Mouse (Mus musculus) adrenal gland, adult 2 months (tissue): ENCODE results near the gene Klhl21. TPM values are rescaled to one million over a fixed set of nuclear protein-coding genes. Genes with fewer than 3 reads are reported as not detected.

Experiments used
- polyA plus RNA-seq: library from polyadenylated mRNA; depleted of rRNA; stranded (reverse); fragments of >200 nt; gene quantifications from 2 replicates; pipeline ENCODE4 v1.2.3, GENCODE M21; 2012; rRNA removed
- total RNA-seq, 2 experiments: library from RNA; stranded (reverse); gene quantifications; 2 replicates each; pipeline ENCODE4 v1.2.3; 2021

The Klhl21 gene
- total and polyA plus RNA-seq, 3 experiments = 17.8 to 70.8 (median 23.7) TPM

Other genes with a start within 250 kb of the Klhl21 start
- gene Camta1, start 146.9 kb upstream of the Klhl21 start, total RNA-seq = 10 to 100 TPM; 24.0 to 35.0 TPM
- 7.3 and 8.5 TPM in 2 replicates for gene Camta1, start 146.9 kb upstream of the Klhl21 start, polyA plus RNA-seq
- gene Dnajc11, start 75.1 kb upstream of the Klhl21 start, total RNA-seq = 100 to 1,000 TPM in 1 of 2 experiments, 10 to 100 TPM in 1; 97.7 to 103 TPM
- 84.5 and 107 TPM in 2 replicates for gene Dnajc11, start 75.1 kb upstream of the Klhl21 start, polyA plus RNA-seq
- 10 to 100 TPM; 13.8 to 24.1 TPM for gene Thap3, start 19.8 kb upstream of the Klhl21 start, total RNA-seq
- 64.6 and 88.7 TPM in 2 replicates for gene Thap3, start 19.8 kb upstream of the Klhl21 start, polyA plus RNA-seq
- 10 to 100 TPM; 12.1 to 14.2 TPM for gene Phf13, start 12.5 kb upstream of the Klhl21 start, total RNA-seq
- gene Phf13, start 12.5 kb upstream of the Klhl21 start, polyA plus RNA-seq = 22.8 and 24.3 TPM in 2 replicates
- gene Zbtb48, start 18.9 kb downstream of the Klhl21 start, total RNA-seq = 10 to 100 TPM in 1 of 2 experiments, 1 to 10 TPM in 1; 7.9 to 10.2 TPM
- 9.1 and 10.5 TPM in 2 replicates for gene Zbtb48, start 18.9 kb downstream of the Klhl21 start, polyA plus RNA-seq
- 1 to 10 TPM in 1 of 2 experiments, not detected in 1; 1.4 TPM for gene Tas1r1, start 29.8 kb downstream of the Klhl21 start, total RNA-seq
- 0.09 TPM in 1 of 2 replicates, not detected in the other for gene Tas1r1, start 29.8 kb downstream of the Klhl21 start, polyA plus RNA-seq
- gene Nol9, start 30.5 kb downstream of the Klhl21 start, total RNA-seq = 10 to 100 TPM; 16.8 to 30.6 TPM
- 21.3 and 27.4 TPM in 2 replicates for gene Nol9, start 30.5 kb downstream of the Klhl21 start, polyA plus RNA-seq
- gene Plekhg5, start 63.7 kb downstream of the Klhl21 start, total RNA-seq = 10 to 100 TPM in 1 of 2 experiments, 1 to 10 TPM in 1; 7.4 to 15.5 TPM
- 21.9 and 30.7 TPM in 2 replicates for gene Plekhg5, start 63.7 kb downstream of the Klhl21 start, polyA plus RNA-seq
- gene Tnfrsf25, start 107.1 kb downstream of the Klhl21 start, total RNA-seq = 1 to 10 TPM in 1 of 2 experiments, under 1 TPM in 1; 0.79 to 1.3 TPM
- 2.5 TPM in 2 replicates for gene Tnfrsf25, start 107.1 kb downstream of the Klhl21 start, polyA plus RNA-seq
- 1 to 10 TPM; 1.7 to 2.3 TPM for gene Espn, start 143.6 kb downstream of the Klhl21 start, total RNA-seq
- gene Espn, start 143.6 kb downstream of the Klhl21 start, polyA plus RNA-seq = 8.3 and 10.4 TPM in 2 replicates
- gene Hes2, start 150.1 kb downstream of the Klhl21 start, total RNA-seq = not detected
- gene Hes2, start 150.1 kb downstream of the Klhl21 start, polyA plus RNA-seq = 0.57 TPM in 1 of 2 replicates, not detected in the other
- 10 to 100 TPM; 43.4 to 65.0 TPM for gene Acot7, start 169.3 kb downstream of the Klhl21 start, total RNA-seq
- 22.1 and 25.5 TPM in 2 replicates for gene Acot7, start 169.3 kb downstream of the Klhl21 start, polyA plus RNA-seq